Mouse (Mus musculus): ENCODE results near the gene Cmah.

- TF ChIP-seq CTCF (IDR thresholded peaks at IDR 0.05; ENCODE audit: low read depth, low read length) (no peak), POLR2A (IDR thresholded peaks at IDR 0.05; ENCODE audit: borderline replicate concordance, low read depth, low read length) (no peak)
Measured at GRCm38 (mm10) chr13:24485964-24486363, 158.8 kb downstream of the Cmah start.
